Mouse (Mus musculus): ENCODE data around the gene Gspt1.

DNA sequence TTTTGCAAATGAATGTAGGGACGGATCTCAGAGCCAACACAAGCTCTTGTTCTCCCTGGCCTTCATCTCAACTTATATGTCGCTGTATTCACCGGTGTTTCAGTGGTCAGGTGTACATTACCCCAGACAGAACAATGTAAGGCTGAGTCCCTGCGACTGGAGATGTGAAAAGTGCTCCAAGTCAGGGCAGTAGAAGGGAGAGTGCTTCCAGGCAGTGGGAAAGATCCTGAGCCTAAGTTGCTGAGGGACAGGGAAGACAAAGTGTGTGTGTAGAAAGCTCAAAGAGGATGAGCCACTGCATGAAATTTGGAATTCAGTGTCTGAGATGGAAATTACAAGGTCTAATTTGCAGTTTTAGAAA is 77.3 kb downstream of the Gspt1 start:
- TF ChIP-seq CTCF (IDR thresholded peaks at IDR 0.05; ENCODE audit: borderline replicate concordance, insufficient read depth, low read depth, low read length) (no peak), POLR2A (IDR thresholded peaks at IDR 0.05; ENCODE audit: borderline replicate concordance, insufficient read depth, low read length) (no peak)
